Mouse (Mus musculus) hindbrain, embryonic 15.5 days (tissue): ENCODE data around the gene Sds. TPM values are rescaled to one million over a fixed set of nuclear protein-coding genes. Genes with fewer than 3 reads are reported as not detected.

ENCODE experiments used
- ATAC-seq: fragments of 200-750 bp; cut with Nextera tagmentation; 2 replicates; pipeline ENCODE4 v1.8.0; 2017; ENCODE audit warnings: low read depth, moderate number of reproducible peaks, moderate TSS enrichment; ENCODE audit not compliant: low FRiP score
- H3K27ac ChIP-seq: fragments of 300-500 bp; sonication (generic); replicated peaks from 2 replicates; pipeline ENCODE4 v1.5.1; 2015; ENCODE audit warnings: mild to moderate bottlenecking, inconsistent platforms
- H3K27me3 ChIP-seq: fragments of 300-500 bp; sonication (generic); 2 replicates; pipeline ENCODE4 v1.6.1; 2015; ENCODE audit warnings: control low read depth, inconsistent platforms
- H3K36me3 ChIP-seq: fragments of 300-500 bp; sonication (generic); 2 replicates; pipeline ENCODE4 v1.6.1; 2015; ENCODE audit warnings: control low read depth, inconsistent platforms
- H3K4me1 ChIP-seq: fragments of 300-500 bp; sonication (generic); replicated peaks from 2 replicates; pipeline ENCODE4 v1.6.1; 2015; ENCODE audit warnings: control low read depth, inconsistent platforms
- H3K4me2 ChIP-seq: fragments of 300-500 bp; sonication (generic); 2 replicates; pipeline ENCODE4 v1.6.1; 2015; ENCODE audit warnings: moderate library complexity, mild to moderate bottlenecking, inconsistent platforms
- H3K4me3 ChIP-seq: fragments of 300-500 bp; sonication (generic); 2 replicates; pipeline ENCODE4 v1.5.1; 2015; ENCODE audit warnings: mild to moderate bottlenecking, inconsistent platforms
- H3K9ac ChIP-seq: fragments of 300-500 bp; sonication (generic); 2 replicates; pipeline ENCODE4 v1.6.1; 2015; ENCODE audit warnings: inconsistent platforms
- H3K9me3 ChIP-seq: fragments of 300-500 bp; sonication (generic); 2 replicates; pipeline ENCODE4 v1.6.1; 2016; ENCODE audit warnings: control low read depth, inconsistent platforms
- WGBS: fragments of 180-500 bp; shearing (Covaris S2); methylation state at CpG from one replicate; pipeline ENCODE4 v1.1.7; 2015; 5-methylcytosine and 5-hydroxymethylcytosine counted together
- polyA plus RNA-seq: library from polyadenylated mRNA; unstranded; fragments of >200 nt; fragmentation: Nextera tagmentation; extraction: Ambion mirVana; gene quantifications from 2 replicates; pipeline ENCODE4 v1.2.1, GENCODE M21; 2015

Gene Sds
- polyA plus RNA-seq, 1 experiment from 2014 or later, result not detected

DNA sequence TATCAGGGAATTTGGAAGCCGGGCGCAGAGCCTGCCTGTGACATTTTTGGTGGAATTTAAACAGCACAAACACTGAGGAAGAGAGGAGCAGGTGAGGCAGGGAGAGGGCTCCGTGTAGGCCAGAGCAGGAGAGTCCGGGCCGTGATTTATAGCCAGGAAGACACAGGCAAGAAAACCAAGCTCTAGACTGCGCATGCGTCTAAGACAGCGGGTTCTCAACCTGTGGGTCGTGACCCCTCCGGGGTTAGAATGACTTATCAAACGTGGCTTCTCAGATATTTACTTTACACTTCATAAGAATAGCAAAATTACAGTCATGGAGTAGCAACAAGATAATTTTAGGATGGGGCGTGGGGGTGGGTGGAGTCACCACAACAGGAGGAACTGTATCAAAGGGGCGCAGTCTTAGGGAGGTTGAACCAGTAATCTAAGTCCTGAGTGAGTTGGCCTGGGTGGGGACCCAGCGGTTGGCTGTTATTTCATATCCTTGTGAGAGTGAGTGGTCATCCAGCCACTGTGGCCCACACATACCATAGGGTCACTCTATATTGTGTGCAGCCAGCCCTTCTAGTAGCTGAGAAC, 21.5 kb upstream of the Sds start:
- no peak overlapping the region for H3K4me3 ChIP-seq
- H3K27me3 ChIP-seq, result no peaks in the 10 kb centered on the region
- no peaks in the 10 kb centered on the region for H3K36me3 ChIP-seq
- no peak overlapping the region for H3K27ac ChIP-seq
- ATAC-seq, result no peak
- H3K9ac ChIP-seq, result no peak overlapping the region
- 63% methylated on average over 14 of the region's 14 CpGs for WGBS
- no peaks in the 10 kb centered on the region for H3K9me3 ChIP-seq
- peaks cover 4% of the 10 kb centered on the region; the same call in 1 of the 2 replicates for H3K4me1 ChIP-seq
- peak overlapping the region; percentile 13; the same call in 1 of the 2 replicates for H3K4me2 ChIP-seq

DNA sequence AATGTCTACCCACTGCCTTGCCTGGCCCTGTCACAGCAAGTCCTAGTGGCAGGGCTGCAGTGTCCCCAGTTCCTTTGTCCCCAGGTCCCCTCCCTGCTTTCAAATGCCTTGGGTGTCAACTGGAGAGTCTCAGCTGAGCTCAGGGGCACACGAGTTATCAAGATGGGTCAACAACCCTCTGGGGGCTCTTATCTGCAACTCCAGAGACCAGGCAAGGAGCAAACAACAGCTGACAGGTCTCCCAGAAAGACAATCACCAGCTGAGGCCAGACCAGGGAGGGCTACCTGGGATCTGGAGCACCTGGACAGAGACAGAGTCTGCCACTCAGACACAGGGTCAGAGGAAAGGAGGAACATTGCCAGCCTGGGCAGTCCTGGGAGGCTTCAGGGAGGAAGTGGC, 20.1 kb upstream of the Sds start:
- 40% methylated on average over 1 of the region's 1 CpGs for WGBS
- Histone ChIP-seq H3K9me3 (no peaks in the 10 kb centered on the region), H3K9ac (no peak overlapping the region), H3K27ac (no peak overlapping the region), H3K4me3 (no peak overlapping the region), H3K4me2 (no peak overlapping the region), H3K36me3 (no peaks in the 10 kb centered on the region), H3K4me1 (peaks cover 4% of the 10 kb centered on the region; the same call in 1 of the 2 replicates), H3K27me3 (no peaks in the 10 kb centered on the region)
- ATAC-seq, result no peak

- no peak overlapping the region for H3K4me2 ChIP-seq
- H3K36me3 ChIP-seq, result no peaks in the 10 kb centered on the region
- H3K27me3 ChIP-seq, result no peaks in the 10 kb centered on the region
- H3K4me3 ChIP-seq, result no peak overlapping the region
- ATAC-seq, result no peak
- H3K4me1 ChIP-seq, result peaks cover 4% of the 10 kb centered on the region; the same call in 1 of the 2 replicates
- no peak overlapping the region for H3K27ac ChIP-seq
- no peaks in the 10 kb centered on the region for H3K9me3 ChIP-seq
- no peak overlapping the region for H3K9ac ChIP-seq
- 53% methylated on average over 7 of the region's 7 CpGs for WGBS
Observed at GRCm38 (mm10) chr5:120456841-120457554, 19.3 kb upstream of the Sds start.

GRCm38 (mm10) chr5:120457628-120458027, 18.7 kb upstream of the Sds start:
- Histone ChIP-seq H3K27me3 (no peaks in the 10 kb centered on the region), H3K27ac (no peak overlapping the region), H3K9ac (no peak overlapping the region), H3K4me2 (no peak overlapping the region), H3K4me1 (peaks cover 4% of the 10 kb centered on the region; the same call in 1 of the 2 replicates), H3K4me3 (no peak overlapping the region), H3K36me3 (no peaks in the 10 kb centered on the region), H3K9me3 (no peaks in the 10 kb centered on the region)
- no peak for ATAC-seq
- 7% methylated on average over 9 of the region's 9 CpGs for WGBS

DNA sequence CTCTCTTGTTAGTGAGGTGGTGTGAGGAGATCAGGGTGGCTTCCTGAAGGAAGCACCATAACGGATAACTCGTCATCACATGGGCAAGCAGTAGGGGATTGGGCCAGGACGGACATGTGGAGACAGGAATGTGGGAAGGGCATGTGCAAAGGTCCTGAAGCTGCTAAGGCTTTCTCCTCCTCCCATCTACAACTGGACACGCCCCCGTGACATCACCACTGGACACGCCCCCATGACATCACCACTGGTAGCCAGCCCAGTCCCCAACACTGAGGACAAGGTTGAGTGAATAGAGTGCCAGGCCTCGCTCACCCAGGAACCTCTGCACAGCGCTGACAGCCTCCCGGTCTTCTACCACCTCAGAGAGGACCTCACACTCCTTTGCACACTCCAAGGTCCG, 17.2 kb upstream of the Sds start:
- peaks cover 4% of the 10 kb centered on the region; the same call in 1 of the 2 replicates for H3K4me1 ChIP-seq
- 89% methylated on average over 8 of the region's 10 CpGs for WGBS
- no peak overlapping the region for H3K27ac ChIP-seq
- no peak overlapping the region for H3K4me2 ChIP-seq
- ATAC-seq, result no peak
- no peaks in the 10 kb centered on the region for H3K36me3 ChIP-seq
- H3K9me3 ChIP-seq, result no peaks in the 10 kb centered on the region
- no peaks in the 10 kb centered on the region for H3K27me3 ChIP-seq
- no peak overlapping the region for H3K4me3 ChIP-seq
- H3K9ac ChIP-seq, result no peak overlapping the region

DNA sequence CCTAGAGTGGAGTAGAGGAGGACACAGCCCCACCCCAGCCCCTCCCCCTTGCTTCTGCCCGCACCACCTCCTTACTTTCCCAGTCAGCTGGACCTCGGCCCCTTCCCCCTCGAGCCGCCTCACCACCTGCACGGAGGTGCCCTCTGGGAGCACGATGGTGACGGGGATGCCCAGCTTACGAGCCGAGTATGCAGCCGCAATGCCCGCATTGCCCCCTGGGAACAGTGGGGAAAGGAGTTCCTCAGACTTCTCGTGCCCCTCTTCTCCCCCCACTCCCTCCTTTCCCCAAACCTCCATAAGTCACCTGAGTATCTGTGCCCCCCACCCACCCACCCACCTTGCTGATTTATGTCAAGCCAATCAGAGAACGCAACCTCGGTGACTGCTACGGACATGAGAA, 14.4 kb upstream of the Sds start:
- H3K4me3 ChIP-seq, result no peak overlapping the region
- ATAC-seq, result no peak
- 0 out of 2 replicates have a peak, but pooled peaks cover 3% of the 10 kb centered on the region for H3K4me1 ChIP-seq
- H3K36me3 ChIP-seq, result no peaks in the 10 kb centered on the region
- no peak overlapping the region for H3K9ac ChIP-seq
- WGBS, result 74% methylated on average over 15 of the region's 15 CpGs
- no peaks in the 10 kb centered on the region for H3K27me3 ChIP-seq
- no peak overlapping the region for H3K27ac ChIP-seq
- H3K9me3 ChIP-seq, result no peaks in the 10 kb centered on the region
- H3K4me2 ChIP-seq, result no peak overlapping the region

DNA sequence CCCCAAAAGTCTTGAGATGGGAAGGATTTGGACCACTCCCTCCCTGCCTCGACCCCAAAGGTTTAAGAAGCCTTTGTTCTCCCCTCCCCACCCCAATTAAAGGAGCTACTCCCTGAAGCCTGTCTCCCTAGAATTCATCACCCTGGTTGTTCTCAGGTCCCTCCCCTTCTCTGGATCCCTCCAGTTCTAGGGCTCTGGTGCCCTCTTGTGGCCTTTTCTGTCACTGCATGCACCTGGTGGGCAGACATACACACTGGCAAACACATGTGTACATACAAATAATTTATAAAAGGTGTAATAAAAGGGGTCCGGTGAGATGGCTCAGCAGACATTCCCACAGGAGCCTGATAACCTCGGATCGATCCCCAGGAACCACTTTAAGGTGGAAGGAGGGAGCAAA, 12.0 kb upstream of the Sds start:
- Histone ChIP-seq H3K4me2 (no peak overlapping the region), H3K4me3 (no peak overlapping the region), H3K36me3 (no peaks in the 10 kb centered on the region), H3K4me1 (0 out of 2 replicates have a peak, but pooled peaks cover 3% of the 10 kb centered on the region), H3K27me3 (no peaks in the 10 kb centered on the region), H3K9me3 (no peaks in the 10 kb centered on the region), H3K27ac (no peak overlapping the region), H3K9ac (no peak overlapping the region)
- no peak for ATAC-seq
- 78% methylated on average over 4 of the region's 4 CpGs for WGBS

DNA sequence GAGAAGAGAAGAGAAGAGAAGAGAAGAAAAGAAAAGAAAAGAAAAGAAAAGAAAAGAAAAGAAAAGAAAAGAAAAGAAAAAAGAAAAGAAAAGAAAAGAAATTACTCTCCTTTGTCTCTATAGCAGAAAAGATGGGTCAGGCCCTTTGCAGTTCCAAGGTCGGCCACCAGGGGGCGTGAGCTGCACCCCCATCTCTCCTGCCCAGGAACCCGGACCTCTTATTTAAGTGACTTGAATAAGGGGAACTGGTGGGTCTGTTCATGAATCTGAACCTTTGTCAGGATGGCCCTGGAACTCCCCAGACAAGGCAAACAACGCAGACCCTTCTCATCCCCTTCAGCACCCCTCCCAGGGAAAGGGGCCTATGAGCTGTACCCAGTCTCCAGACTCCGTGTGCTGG, 11.3 kb upstream of the Sds start:
- Histone ChIP-seq H3K9ac (no peak overlapping the region), H3K9me3 (no peaks in the 10 kb centered on the region), H3K36me3 (no peaks in the 10 kb centered on the region), H3K4me2 (no peak overlapping the region), H3K4me1 (0 out of 2 replicates have a peak, but pooled peaks cover 3% of the 10 kb centered on the region), H3K4me3 (no peak overlapping the region), H3K27me3 (no peaks in the 10 kb centered on the region), H3K27ac (no peak overlapping the region)
- no peak for ATAC-seq
- 38% methylated on average over 5 of the region's 5 CpGs for WGBS

- 82% methylated on average over 6 of the region's 6 CpGs for WGBS
Observed at GRCm38 (mm10) chr5:120465860-120466259, 10.5 kb upstream of the Sds start.

DNA sequence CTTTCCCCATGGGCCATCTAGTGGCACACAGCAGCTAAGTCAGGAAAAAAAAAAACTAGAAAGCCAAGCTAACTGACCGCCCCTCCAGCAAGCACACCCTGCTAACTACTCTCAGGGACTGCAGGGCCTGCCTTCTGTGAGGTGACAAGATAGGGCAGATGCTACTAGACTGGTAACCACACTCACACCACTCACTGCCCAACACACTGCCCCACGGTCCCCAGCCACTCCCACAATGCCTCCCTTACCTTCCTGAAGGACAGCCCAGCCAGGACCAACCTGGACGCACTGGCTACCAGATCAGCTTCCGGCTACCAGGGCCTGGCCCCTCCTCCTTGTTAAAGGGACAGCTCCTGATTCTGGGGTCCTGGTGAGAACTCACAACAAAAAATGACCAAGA, 9.3 kb upstream of the Sds start:
- peak overlapping the region; percentile 43 for H3K4me2 ChIP-seq
- H3K4me1 ChIP-seq, result 0 out of 2 replicates have a peak, but pooled peaks cover 3% of the 10 kb centered on the region
- peak overlapping the region; percentile 32 for H3K4me3 ChIP-seq
- H3K36me3 ChIP-seq, result no peaks in the 10 kb centered on the region
- ATAC-seq, result no peak
- WGBS, result 10% methylated on average over 4 of the region's 4 CpGs
- H3K9ac ChIP-seq, result peak overlapping the region; percentile 19; the same call in 1 of the 2 replicates
- H3K27me3 ChIP-seq, result no peaks in the 10 kb centered on the region
- no peak overlapping the region for H3K27ac ChIP-seq
- H3K9me3 ChIP-seq, result no peaks in the 10 kb centered on the region

More at GRCm38 (mm10) chr5:120465860-120466259, 10.5 kb upstream of the Sds start:
- no peak for ATAC-seq
- H3K27ac ChIP-seq, result no peak overlapping the region
- no peaks in the 10 kb centered on the region for H3K9me3 ChIP-seq
- no peak overlapping the region for H3K4me2 ChIP-seq
- H3K9ac ChIP-seq, result no peak overlapping the region
- no peak overlapping the region for H3K4me3 ChIP-seq
- 0 out of 2 replicates have a peak, but pooled peaks cover 3% of the 10 kb centered on the region for H3K4me1 ChIP-seq
- H3K36me3 ChIP-seq, result no peaks in the 10 kb centered on the region
- no peaks in the 10 kb centered on the region for H3K27me3 ChIP-seq

DNA sequence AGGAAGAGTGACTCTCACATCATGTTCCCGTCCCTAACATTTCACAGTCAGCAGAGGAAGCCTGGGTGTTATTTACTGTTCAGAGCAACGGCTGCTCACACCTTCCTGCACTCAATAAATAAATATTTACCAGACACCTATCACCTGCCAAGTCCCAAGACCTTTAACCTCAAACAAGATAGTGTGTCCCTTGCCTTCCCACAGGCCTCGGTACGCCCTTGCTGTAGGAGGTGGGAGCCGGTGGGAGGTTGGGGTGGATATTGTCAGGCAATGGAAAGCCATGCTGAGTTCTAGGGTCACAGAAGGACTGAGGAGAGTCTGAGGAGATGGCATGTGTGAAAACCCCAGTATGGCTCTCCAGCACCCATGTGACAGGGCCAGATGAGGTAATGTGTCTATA, 8.0 kb upstream of the Sds start:
- Histone ChIP-seq H3K9me3 (no peaks in the 10 kb centered on the region), H3K9ac (no peak overlapping the region), H3K27ac (no peak overlapping the region), H3K4me2 (no peak overlapping the region), H3K4me3 (no peak overlapping the region), H3K36me3 (no peaks in the 10 kb centered on the region), H3K4me1 (0 out of 2 replicates have a peak, but pooled peaks cover 3% of the 10 kb centered on the region), H3K27me3 (no peaks in the 10 kb centered on the region)
- WGBS, result 90% methylated on average over 5 of the region's 5 CpGs
- ATAC-seq, result no peak

- Histone ChIP-seq H3K27me3 (no peaks in the 10 kb centered on the region), H3K9ac (no peak overlapping the region), H3K27ac (no peak overlapping the region), H3K4me3 (no peak overlapping the region), H3K4me1 (0 out of 2 replicates have a peak, but pooled peaks cover 3% of the 10 kb centered on the region), H3K4me2 (no peak overlapping the region), H3K9me3 (no peaks in the 10 kb centered on the region), H3K36me3 (no peaks in the 10 kb centered on the region)
- no peak for ATAC-seq
- WGBS, result 88% methylated on average over 6 of the region's 6 CpGs
Observed at GRCm38 (mm10) chr5:120468830-120469229, 7.5 kb upstream of the Sds start.
